Mouse (Mus musculus): ENCODE measurements around the gene Olfr1164.

DNA sequence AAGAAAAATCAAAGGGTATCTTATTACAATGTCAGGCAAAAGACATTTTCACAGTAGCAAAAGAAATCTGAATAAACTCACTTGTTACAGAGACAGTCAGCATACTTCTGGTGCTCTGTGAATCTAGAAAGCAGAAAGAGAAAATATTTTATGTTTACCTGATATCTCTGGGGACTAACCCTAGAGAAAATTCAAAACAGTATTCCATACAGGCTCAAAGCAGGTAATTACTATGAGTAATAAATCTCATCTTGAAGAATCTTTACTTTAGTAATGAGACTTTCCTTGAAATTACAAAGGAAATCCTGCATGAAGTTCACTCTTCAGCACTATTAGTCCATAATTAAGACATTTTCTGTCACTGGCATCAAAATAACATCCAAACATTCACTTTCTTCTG lies 22.0 kb downstream of the Olfr1164 start, which contains the start of gene Olfr1163:
- TF ChIP-seq CTCF (IDR thresholded peaks at IDR 0.05; ENCODE audit: control insufficient read depth, insufficient read depth, low read length): no peak
- no peak for TF ChIP-seq POLR2A (IDR thresholded peaks at IDR 0.05; ENCODE audit: borderline replicate concordance, control insufficient read depth, low read depth, low read length)
